Mouse (Mus musculus): ENCODE measurements around the gene Klk13. TPM values are rescaled to one million over a fixed set of nuclear protein-coding genes. Genes with fewer than 3 reads are reported as not detected.

Gene Klk13
- polyA plus RNA-seq, 1 experiment from 2014 or later: 17.6 TPM

- H3K27me3 ChIP-seq (ENCODE audit: control insufficient read depth, insufficient read depth, low read length): no peaks in the 10 kb centered on the region
- H3K4me1 ChIP-seq (ENCODE audit: control insufficient read depth, insufficient read depth, low read length): no peaks in the 10 kb centered on the region
- WGBS: 48% methylated on average over 7 of the region's 7 CpGs
- 0 out of 2 replicates have a peak, but pooled peaks have one; percentile 39 for ATAC-seq (ENCODE audit: insufficient read depth, low FRiP score)
- no peaks in the 10 kb centered on the region for H3K9me3 ChIP-seq (replicated peaks; ENCODE audit: control insufficient read depth, low read length)
- H3K9ac ChIP-seq (ENCODE audit: low read length): peak overlapping the region; percentile 49
- H3K4me3 ChIP-seq (replicated peaks; ENCODE audit: low read length): 0 out of 2 replicates have a peak overlapping the region, but pooled peaks have one; percentile 3
- peak overlapping the region; percentile 90 for H3K27ac ChIP-seq (ENCODE audit: low read length)
- H3K4me2 ChIP-seq (ENCODE audit: low read depth, low read length): peak overlapping the region; percentile 25; the same call in 1 of the 2 replicates
- no peaks in the 10 kb centered on the region for H3K36me3 ChIP-seq (ENCODE audit: control insufficient read depth, insufficient read depth, low read length)
Measured at GRCm38 (mm10) chr7:43775311-43776057, 63.1 kb downstream of the Klk13 start.

GRCm38 (mm10) chr7:43776506-43776905, 64.1 kb downstream of the Klk13 start:
- H3K36me3 ChIP-seq (ENCODE audit: control insufficient read depth, insufficient read depth, low read length): no peaks in the 10 kb centered on the region
- no peak overlapping the region for H3K4me3 ChIP-seq (replicated peaks; ENCODE audit: low read length)
- H3K4me2 ChIP-seq (ENCODE audit: low read depth, low read length): peak overlapping the region; percentile 25; the same call in 1 of the 2 replicates
- peak overlapping the region; percentile 49 for H3K9ac ChIP-seq (ENCODE audit: low read length)
- 88% methylated on average over 5 of the region's 5 CpGs for WGBS
- H3K9me3 ChIP-seq (replicated peaks; ENCODE audit: control insufficient read depth, low read length): no peaks in the 10 kb centered on the region
- 0 out of 2 replicates have a peak, but pooled peaks cover 3% of the 10 kb centered on the region for H3K4me1 ChIP-seq (ENCODE audit: control insufficient read depth, insufficient read depth, low read length)
- no peak for ATAC-seq (ENCODE audit: insufficient read depth, low FRiP score)
- no peaks in the 10 kb centered on the region for H3K27me3 ChIP-seq (ENCODE audit: control insufficient read depth, insufficient read depth, low read length)
- peak overlapping the region; percentile 72; the same call in 1 of the 2 replicates for H3K27ac ChIP-seq (ENCODE audit: low read length)

Other genes with a start within 250 kb of the Klk13 start
- 17.7 and 28.7 TPM in 2 replicates for gene Vsig10l, start 249.4 kb upstream of the Klk13 start, polyA plus RNA-seq (2015; fragmentation: Nextera tagmentation; extraction: Ambion mirVana)
- 0.30 and 0.39 TPM in 2 replicates for gene Iglon5, start 222.5 kb upstream of the Klk13 start, polyA plus RNA-seq (2015; fragmentation: Nextera tagmentation; extraction: Ambion mirVana)
- not detected in 2 replicates for gene 4931406B18Rik, start 206.6 kb upstream of the Klk13 start, polyA plus RNA-seq (2015; fragmentation: Nextera tagmentation; extraction: Ambion mirVana)
- gene Cd33, start 168.1 kb upstream of the Klk13 start, polyA plus RNA-seq (2015; fragmentation: Nextera tagmentation; extraction: Ambion mirVana): 3.0 and 3.7 TPM in 2 replicates
- 3.5 and 3.6 TPM in 2 replicates for gene Zfp658, start 150.3 kb upstream of the Klk13 start, polyA plus RNA-seq (2015; fragmentation: Nextera tagmentation; extraction: Ambion mirVana)
- gene Zfp719, start 133.0 kb upstream of the Klk13 start, polyA plus RNA-seq (2015; fragmentation: Nextera tagmentation; extraction: Ambion mirVana): 11.3 and 12.9 TPM in 2 replicates
- gene Zfp819, start 105.4 kb upstream of the Klk13 start, polyA plus RNA-seq (2015; fragmentation: Nextera tagmentation; extraction: Ambion mirVana): not detected in 2 replicates
- 1.0 and 1.4 TPM in 2 replicates for gene Ceacam18, start 77.9 kb upstream of the Klk13 start, polyA plus RNA-seq (2015; fragmentation: Nextera tagmentation; extraction: Ambion mirVana)
- gene Siglece, start 52.4 kb upstream of the Klk13 start, polyA plus RNA-seq (2015; fragmentation: Nextera tagmentation; extraction: Ambion mirVana): 2.2 and 2.6 TPM in 2 replicates
- gene Ctu1, start 40.6 kb upstream of the Klk13 start, polyA plus RNA-seq (2015; fragmentation: Nextera tagmentation; extraction: Ambion mirVana): 11.7 and 12.2 TPM in 2 replicates
- gene Klk14, start 22.1 kb upstream of the Klk13 start, polyA plus RNA-seq (2015; fragmentation: Nextera tagmentation; extraction: Ambion mirVana): 0.28 and 1.1 TPM in 2 replicates
- 7.3 and 16.2 TPM in 2 replicates for gene Klk12, start 56.3 kb downstream of the Klk13 start, polyA plus RNA-seq (2015; fragmentation: Nextera tagmentation; extraction: Ambion mirVana)
- gene Klk11, start 62.0 kb downstream of the Klk13 start, polyA plus RNA-seq (2015; fragmentation: Nextera tagmentation; extraction: Ambion mirVana): 25.3 and 37.4 TPM in 2 replicates
- 42.4 and 129 TPM in 2 replicates for gene Klk10, start 68.5 kb downstream of the Klk13 start, polyA plus RNA-seq (2015; fragmentation: Nextera tagmentation; extraction: Ambion mirVana)
- gene Klk9, start 79.3 kb downstream of the Klk13 start, polyA plus RNA-seq (2015; fragmentation: Nextera tagmentation; extraction: Ambion mirVana): 2.7 and 5.3 TPM in 2 replicates
- 31.0 and 55.1 TPM in 2 replicates for gene Klk8, start 85.0 kb downstream of the Klk13 start, polyA plus RNA-seq (2015; fragmentation: Nextera tagmentation; extraction: Ambion mirVana)
- 0.22 and 0.66 TPM in 2 replicates for gene Klk7, start 98.7 kb downstream of the Klk13 start, polyA plus RNA-seq (2015; fragmentation: Nextera tagmentation; extraction: Ambion mirVana)
- gene Klk6, start 111.9 kb downstream of the Klk13 start, polyA plus RNA-seq (2015; fragmentation: Nextera tagmentation; extraction: Ambion mirVana): 0.30 and 0.42 TPM in 2 replicates
- gene Klk5, start 129.4 kb downstream of the Klk13 start, polyA plus RNA-seq (2015; fragmentation: Nextera tagmentation; extraction: Ambion mirVana): 0.10 TPM in 1 of 2 replicates, not detected in the other
- 0.18 TPM in 1 of 2 replicates, not detected in the other for gene Klk4, start 168.6 kb downstream of the Klk13 start, polyA plus RNA-seq (2015; fragmentation: Nextera tagmentation; extraction: Ambion mirVana)
- gene Klk15, start 221.2 kb downstream of the Klk13 start, polyA plus RNA-seq (2015; fragmentation: Nextera tagmentation; extraction: Ambion mirVana): not detected in 2 replicates
- 1.3 and 1.5 TPM in 2 replicates for gene Klk1b8, start 238.1 kb downstream of the Klk13 start, polyA plus RNA-seq (2015; fragmentation: Nextera tagmentation; extraction: Ambion mirVana)

Measured in stomach, embryonic 16.5 days (tissue).